In the genomic region with DNA sequence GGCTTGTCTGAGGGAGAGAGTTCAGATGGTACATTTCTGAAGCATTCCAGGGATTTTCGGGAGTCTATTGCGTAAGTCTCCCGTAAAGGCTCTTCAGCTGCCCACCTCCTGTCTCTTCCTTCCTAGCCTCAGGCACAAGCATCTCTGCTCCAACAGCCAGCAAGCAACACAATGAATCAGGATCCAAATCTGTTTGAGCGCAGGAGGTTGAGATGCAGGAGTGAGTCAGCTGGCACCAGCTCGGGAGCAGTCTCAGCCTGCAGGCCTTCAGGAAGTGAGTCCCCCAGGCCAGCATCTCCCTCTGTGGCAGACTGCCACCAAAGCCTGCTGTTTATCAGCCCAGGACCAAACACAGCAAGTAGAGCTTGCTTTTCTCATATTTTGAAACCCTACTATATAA, we compare ENCODE assay signal across 8 mouse cellular contexts. TPM values are rescaled to one million over a fixed set of nuclear protein-coding genes. Genes with fewer than 3 reads are reported as not detected.
A peak's percentile ranks its signal among the peaks of the same experiment; 100 is the strongest.
DNase-seq lines count a peak whose midpoint lies in the region; ATAC-seq lines count a peak whose summit lies in the region.

No protein-coding gene starts in this region.

- no peak overlapping the region for H3K9ac ChIP-seq in midbrain, embryonic 14.5 days (replicated peaks; ENCODE audit: low read length)
- H3K9ac ChIP-seq in midbrain, embryonic 13.5 days (replicated peaks), result no peak overlapping the region

- H3K27me3 ChIP-seq in midbrain, embryonic 14.5 days (ENCODE audit: control insufficient read depth, insufficient read depth, low read length), result no peaks in the 10 kb centered on the region
- no peaks in the 10 kb centered on the region for H3K27me3 ChIP-seq in midbrain, embryonic 13.5 days

- no peak overlapping the region for H3K4me2 ChIP-seq in midbrain, embryonic 14.5 days (ENCODE audit: low read length)
- no peak overlapping the region for H3K4me2 ChIP-seq in midbrain, embryonic 13.5 days (replicated peaks)

- H3K27ac ChIP-seq in midbrain, embryonic 14.5 days (replicated peaks; ENCODE audit: low read depth, low read length), result no peak overlapping the region
- H3K27ac ChIP-seq in midbrain, embryonic 13.5 days, result no peak overlapping the region

- ATAC-seq in midbrain, embryonic 14.5 days (ENCODE audit: low FRiP score, low TSS enrichment), result no peak
- no peak for ATAC-seq in midbrain, embryonic 13.5 days
- ATAC-seq in granulocyte monocyte progenitor cell, adult 5-6 weeks (replicated peaks; ENCODE audit: poor library complexity, severe bottlenecking), result 0 out of 2 replicates have a peak, but pooled peaks have one; percentile 45
- ATAC-seq in activated CD4-positive, CD25-positive, alpha-beta regulatory T cell, adult 4 months, result no peak

- no peak overlapping the region for H3K4me3 ChIP-seq in midbrain, embryonic 14.5 days (replicated peaks; ENCODE audit: low read depth, low read length)
- H3K4me3 ChIP-seq in midbrain, embryonic 13.5 days (replicated peaks), result no peak overlapping the region

- DNase-seq in midbrain, embryonic 14.5 days, result peak; percentile 3
- peak; percentile 82 for DNase-seq in cerebellum, adult 8-10 months
- peak; percentile 45 to 52 for DNase-seq in layer of hippocampus, postnatal 14 days (ENCODE audit: low spot score in 2 of 2)
- peak; percentile 84 to 88 for DNase-seq in right cerebral cortex, adult 2 months (ENCODE audit: low spot score in 2 of 2)
- DNase-seq in thymus, postnatal 36 days, result no peak

- no peaks in the 10 kb centered on the region for H3K36me3 ChIP-seq in midbrain, embryonic 14.5 days (ENCODE audit: control insufficient read depth, insufficient read depth, low read length)
- no peaks in the 10 kb centered on the region for H3K36me3 ChIP-seq in midbrain, embryonic 13.5 days

- no peaks in the 10 kb centered on the region for H3K9me3 ChIP-seq in midbrain, embryonic 14.5 days (ENCODE audit: control insufficient read depth, low read length)
- H3K9me3 ChIP-seq in midbrain, embryonic 13.5 days, result no peaks in the 10 kb centered on the region

- H3K4me1 ChIP-seq in midbrain, embryonic 14.5 days (ENCODE audit: control insufficient read depth, insufficient read depth, low read length), result no peaks in the 10 kb centered on the region
- H3K4me1 ChIP-seq in midbrain, embryonic 13.5 days (replicated peaks), result no peaks in the 10 kb centered on the region

- WGBS in midbrain, embryonic 14.5 days, result 76% methylated on average over 5 of the region's 5 CpGs
- WGBS in midbrain, embryonic 13.5 days, result 79% methylated on average over 5 of the region's 5 CpGs

RNA-seq across cellular contexts. Expression of gene Atp5l, which starts 15.6 kb away (rescaled TPM):
- polyA plus RNA-seq in midbrain, embryonic 14.5 days (2014; fragmentation: Nextera tagmentation; extraction: Ambion mirVana), result 698 and 917 TPM in 2 replicates
- polyA plus RNA-seq in midbrain, embryonic 13.5 days (2015; fragmentation: Nextera tagmentation; extraction: Ambion mirVana), result 725 and 775 TPM in 2 replicates
- total RNA-seq in granulocyte monocyte progenitor cell, adult 5-6 weeks (2014; fragmentation: Nextera tagmentation), result 710 and 961 TPM in 2 replicates
- total RNA-seq in granulocyte monocyte progenitor cell, adult 5-6 weeks (2017), result 149 and 237 TPM in 2 replicates
- total RNA-seq in layer of hippocampus, postnatal 14 days (2021), result 100 to 1,000 TPM; 394 to 409 TPM
- 100 to 1,000 TPM; 538 to 670 TPM for polyA plus RNA-seq in activated CD4-positive, CD25-positive, alpha-beta regulatory T cell, adult 4 months (2017; shearing (Covaris generic))

RNA-seq across cellular contexts. Expression of gene Kmt2a, which starts 23.9 kb away (rescaled TPM):
- polyA plus RNA-seq in midbrain, embryonic 14.5 days (2014; fragmentation: Nextera tagmentation; extraction: Ambion mirVana), result 21.0 and 22.2 TPM in 2 replicates
- 21.4 and 24.7 TPM in 2 replicates for polyA plus RNA-seq in midbrain, embryonic 13.5 days (2015; fragmentation: Nextera tagmentation; extraction: Ambion mirVana)
- 83.6 and 93.1 TPM in 2 replicates for total RNA-seq in granulocyte monocyte progenitor cell, adult 5-6 weeks (2014; fragmentation: Nextera tagmentation)
- 7.4 and 10.8 TPM in 2 replicates for total RNA-seq in granulocyte monocyte progenitor cell, adult 5-6 weeks (2017)
- 10 to 100 TPM; 47.5 to 50.0 TPM for total RNA-seq in layer of hippocampus, postnatal 14 days (2021)
- polyA plus RNA-seq in activated CD4-positive, CD25-positive, alpha-beta regulatory T cell, adult 4 months (2017; shearing (Covaris generic)), result 10 to 100 TPM; 28.7 to 31.1 TPM

Comparison
In these comparisons a context has a peak if more than half of its experiments do, and no peak if none do; other contexts are left out.
1. DNase-seq: peak in midbrain, embryonic 14.5 days (single experiment), cerebellum, adult 8-10 months (single experiment), layer of hippocampus, postnatal 14 days (2 of 2) and right cerebral cortex, adult 2 months (2 of 2); none in thymus, postnatal 36 days (0 of 2).